Mouse (Mus musculus) ES-Bruce4 (cell line): ENCODE measurements at regions not wholly inside any gene's neighbourhood (a gene's known extent, or its start where the extent isn't known, plus 50 kb on each side); places are given as distances from the start of the nearest gene placed in this dataset.

Source experiments
- CTCF ChIP-seq: IDR thresholded peaks from one replicate; pipeline ENCODE4 v1.8.1; 2011; ENCODE audit warnings: low read depth, low read length
- EP300 ChIP-seq: IDR thresholded peaks from 2 replicates; pipeline ENCODE4 v1.6.1; 2011; ENCODE audit warnings: low read depth, low read length; ENCODE audit not compliant: insufficient read depth
- POLR2A ChIP-seq: IDR thresholded peaks from one replicate; pipeline ENCODE4 v1.8.1; 2011; ENCODE audit warnings: low read length; ENCODE audit not compliant: insufficient read depth

GRCm38 (mm10) chr13:72167434-72167833 lies 203.9 kb upstream of the Irx1 start:
- TF ChIP-seq EP300 (no peak), CTCF (no peak), POLR2A (no peak)
